Mouse (Mus musculus): ENCODE measurements around the gene Fam222a. TPM values are rescaled to one million over a fixed set of nuclear protein-coding genes. Genes with fewer than 3 reads are reported as not detected.
A peak's percentile ranks its signal among the peaks of the same experiment; 100 is the strongest.

Gene Fam222a
- polyA plus RNA-seq, 1 experiment from 2014 or later: 0.83 TPM

DNA sequence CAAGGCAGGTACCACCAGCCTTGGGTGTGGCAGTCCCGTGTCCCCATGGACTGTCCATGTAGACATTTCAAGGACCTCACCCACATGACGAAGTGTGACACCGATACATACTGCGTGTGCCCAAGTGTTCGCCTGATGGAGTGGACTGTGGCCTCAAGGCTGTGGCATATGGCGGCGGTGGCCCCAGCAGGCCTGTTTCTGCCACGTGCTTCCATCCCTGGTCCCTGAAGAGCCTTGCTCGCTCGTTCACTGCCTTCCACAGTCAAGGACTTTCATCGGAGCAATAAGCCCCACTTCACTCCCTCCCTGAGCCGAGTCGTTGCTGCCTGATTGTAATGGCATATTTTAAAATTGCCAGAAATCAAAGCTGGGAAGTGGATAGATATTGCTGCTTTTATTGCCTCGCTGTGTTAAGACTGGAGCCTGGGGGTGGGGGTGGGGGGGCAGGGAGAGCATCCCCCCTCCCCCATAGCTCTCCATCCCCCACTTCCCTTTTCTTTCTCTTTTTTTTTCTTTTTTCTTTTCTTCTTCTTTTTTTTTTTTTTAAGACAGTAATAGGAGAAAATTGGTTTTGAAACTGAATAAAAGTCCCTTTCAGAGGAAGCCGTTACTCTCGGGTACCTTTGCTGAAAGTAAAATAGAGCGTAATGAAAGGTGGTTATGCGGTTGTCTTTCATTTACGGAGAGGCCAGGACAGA is 24.8 kb downstream of the Fam222a start:
- H3K9ac ChIP-seq (ENCODE audit: low read length): no peak overlapping the region
- no peak overlapping the region for H3K27ac ChIP-seq (ENCODE audit: low read length)
- no peak overlapping the region for H3K4me2 ChIP-seq (ENCODE audit: low read depth, low read length)
- H3K4me1 ChIP-seq (ENCODE audit: control insufficient read depth, insufficient read depth, low read length): peaks cover 38% of the 10 kb centered on the region
- no peak for ATAC-seq (replicated peaks; ENCODE audit: extremely low read depth, insufficient read depth, low FRiP score)
- no peaks in the 10 kb centered on the region for H3K27me3 ChIP-seq (ENCODE audit: control insufficient read depth, insufficient read depth, low read length)
- no peaks in the 10 kb centered on the region for H3K36me3 ChIP-seq (ENCODE audit: control insufficient read depth, insufficient read depth)
- no peak overlapping the region for H3K4me3 ChIP-seq (ENCODE audit: low read length)
- H3K9me3 ChIP-seq (replicated peaks; ENCODE audit: control insufficient read depth, low read length): no peaks in the 10 kb centered on the region
- 74% methylated on average over 19 of the region's 19 CpGs for WGBS

DNA sequence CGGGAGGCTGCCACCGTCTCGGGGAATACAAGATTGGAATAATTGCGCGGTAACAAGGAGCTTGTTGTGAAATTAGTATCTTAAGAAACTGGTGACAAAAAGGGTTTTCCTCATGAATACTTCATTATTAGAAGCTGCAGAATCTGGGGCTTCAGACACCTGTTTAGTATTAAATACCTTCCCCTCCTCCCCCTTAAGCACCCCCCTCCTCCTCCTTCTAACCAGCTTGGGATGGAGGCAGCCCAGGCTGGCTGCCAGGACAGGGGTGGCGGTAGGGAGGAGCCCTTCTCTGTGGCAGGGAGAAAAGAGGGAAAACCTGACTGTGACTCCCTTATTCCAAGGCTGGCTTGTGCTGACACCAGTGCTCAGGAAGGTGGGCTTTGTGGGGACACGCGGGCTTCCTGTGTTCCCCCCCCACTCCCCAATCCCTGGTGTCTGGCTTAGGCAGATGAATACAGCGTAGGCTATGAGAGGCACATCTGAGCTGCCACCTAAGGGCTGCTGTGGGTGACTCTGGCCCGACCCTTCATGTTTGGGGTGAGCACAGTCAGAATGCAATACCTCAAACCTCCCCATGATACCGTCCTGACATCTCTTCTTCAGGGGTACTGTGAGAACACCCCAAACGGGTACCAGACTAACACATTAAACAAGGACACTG is 25.5 kb downstream of the Fam222a start:
- H3K27ac ChIP-seq (ENCODE audit: low read length): no peak overlapping the region
- 72% methylated on average over 12 of the region's 12 CpGs for WGBS
- no peak overlapping the region for H3K4me2 ChIP-seq (ENCODE audit: low read depth, low read length)
- no peaks in the 10 kb centered on the region for H3K36me3 ChIP-seq (ENCODE audit: control insufficient read depth, insufficient read depth)
- H3K4me3 ChIP-seq (ENCODE audit: low read length): no peak overlapping the region
- no peak overlapping the region for H3K9ac ChIP-seq (ENCODE audit: low read length)
- H3K27me3 ChIP-seq (ENCODE audit: control insufficient read depth, insufficient read depth, low read length): no peaks in the 10 kb centered on the region
- H3K4me1 ChIP-seq (ENCODE audit: control insufficient read depth, insufficient read depth, low read length): peaks cover 38% of the 10 kb centered on the region
- ATAC-seq (replicated peaks; ENCODE audit: extremely low read depth, insufficient read depth, low FRiP score): no peak
- H3K9me3 ChIP-seq (replicated peaks; ENCODE audit: control insufficient read depth, low read length): no peaks in the 10 kb centered on the region

DNA sequence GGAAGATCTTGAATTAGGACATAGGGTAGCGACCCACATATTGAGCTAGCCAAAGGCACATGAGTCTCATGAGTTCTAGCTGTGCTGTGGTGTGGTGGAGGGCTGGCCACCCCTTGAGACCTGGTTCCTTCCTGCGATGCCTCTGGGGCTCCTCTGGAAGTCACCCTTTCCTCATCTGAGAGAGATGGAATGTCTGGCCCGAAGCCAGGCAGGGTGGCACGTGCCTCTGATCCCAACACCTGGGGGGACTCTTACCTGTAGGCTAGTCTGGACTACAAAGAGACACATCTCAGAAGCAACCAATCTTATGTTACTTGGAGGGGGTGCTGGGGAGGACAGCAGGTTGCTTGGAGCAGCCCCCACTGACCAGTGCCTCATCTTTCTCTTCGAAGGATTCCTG is 26.1 kb downstream of the Fam222a start:
- WGBS: 64% methylated on average over 5 of the region's 5 CpGs

DNA sequence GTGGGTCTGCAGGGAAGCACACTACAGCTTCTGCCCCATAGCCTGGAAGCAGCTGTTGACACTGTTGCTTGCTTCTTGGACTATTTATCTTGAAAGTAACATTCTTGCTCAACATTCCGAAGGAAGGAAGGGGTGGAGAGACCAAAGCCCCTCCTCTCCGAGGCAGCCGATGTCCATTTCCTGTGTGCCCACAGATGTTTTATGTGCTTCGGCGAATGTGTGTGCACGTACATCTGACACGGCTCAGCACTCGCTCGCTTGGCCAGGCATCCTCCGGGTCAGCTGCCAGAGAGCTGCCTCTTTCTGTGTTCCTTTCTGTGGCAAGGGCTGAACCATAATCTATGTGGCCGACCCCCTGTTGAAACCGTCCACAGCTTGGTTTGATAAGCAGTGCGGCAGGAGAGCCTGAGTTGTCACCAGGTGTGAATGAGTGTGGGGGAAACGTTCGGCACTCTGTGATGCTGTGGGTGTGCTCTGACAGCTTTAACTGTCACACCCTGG is 27.0 kb downstream of the Fam222a start:
- peak; percentile 58 for ATAC-seq (replicated peaks; ENCODE audit: extremely low read depth, insufficient read depth, low FRiP score)
- peak overlapping the region; percentile 28; the same call in 1 of the 2 replicates for H3K9ac ChIP-seq (ENCODE audit: low read length)

More for the DNA sequence above, 26.1 kb downstream of the Fam222a start:
- H3K27me3 ChIP-seq (ENCODE audit: control insufficient read depth, insufficient read depth, low read length): no peaks in the 10 kb centered on the region
- no peak overlapping the region for H3K4me3 ChIP-seq (ENCODE audit: low read length)
- H3K4me1 ChIP-seq (ENCODE audit: control insufficient read depth, insufficient read depth, low read length): peaks cover 38% of the 10 kb centered on the region
- no peaks in the 10 kb centered on the region for H3K9me3 ChIP-seq (replicated peaks; ENCODE audit: control insufficient read depth, low read length)
- H3K36me3 ChIP-seq (ENCODE audit: control insufficient read depth, insufficient read depth): no peaks in the 10 kb centered on the region
- no peak overlapping the region for H3K4me2 ChIP-seq (ENCODE audit: low read depth, low read length)
- H3K9ac ChIP-seq (ENCODE audit: low read length): no peak overlapping the region; the same call in 1 of the 2 replicates
- peak overlapping the region; percentile 89; the same call in 1 of the 2 replicates for H3K27ac ChIP-seq (ENCODE audit: low read length)
- ATAC-seq (replicated peaks; ENCODE audit: extremely low read depth, insufficient read depth, low FRiP score): no peak

DNA sequence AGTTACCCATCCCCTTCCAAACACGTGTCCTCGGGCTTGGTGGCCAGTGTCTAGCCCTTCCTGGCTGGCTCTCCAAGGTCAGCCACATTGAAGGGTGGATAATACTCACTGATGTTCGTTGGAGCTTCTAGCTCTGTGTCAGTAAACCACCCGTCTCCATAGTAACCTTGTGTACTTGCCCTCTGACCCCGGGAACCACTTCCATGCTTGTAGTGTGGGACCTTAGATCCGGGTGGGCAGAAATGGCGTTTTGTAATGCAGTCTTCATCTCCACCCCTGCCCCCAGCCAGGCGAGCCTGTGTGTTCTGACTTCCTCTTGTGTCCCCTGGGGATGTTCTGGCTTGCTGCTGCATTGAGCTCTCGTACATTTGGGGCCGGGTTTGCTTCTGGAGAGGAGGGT is 28.8 kb downstream of the Fam222a start:
- Histone ChIP-seq H3K27me3 (ENCODE audit: control insufficient read depth, insufficient read depth, low read length) (no peaks in the 10 kb centered on the region), H3K9ac (ENCODE audit: low read length) (no peak overlapping the region), H3K4me3 (ENCODE audit: low read length) (no peak overlapping the region), H3K27ac (ENCODE audit: low read length) (peak overlapping the region; percentile 71), H3K36me3 (ENCODE audit: control insufficient read depth, insufficient read depth) (no peaks in the 10 kb centered on the region), H3K4me1 (ENCODE audit: control insufficient read depth, insufficient read depth, low read length) (peaks cover 33% of the 10 kb centered on the region), H3K4me2 (ENCODE audit: low read depth, low read length) (peak overlapping the region; percentile 10), H3K9me3 (replicated peaks; ENCODE audit: control insufficient read depth, low read length) (no peaks in the 10 kb centered on the region)
- peak; percentile 25; the same call in 1 of the 2 replicates for ATAC-seq (replicated peaks; ENCODE audit: extremely low read depth, insufficient read depth, low FRiP score)
- 27% methylated on average over 10 of the region's 10 CpGs for WGBS

More for the DNA sequence above, 27.0 kb downstream of the Fam222a start:
- H3K4me3 ChIP-seq (ENCODE audit: low read length): peak overlapping the region; percentile 7; the same call in 1 of the 2 replicates
- peaks cover 38% of the 10 kb centered on the region for H3K4me1 ChIP-seq (ENCODE audit: control insufficient read depth, insufficient read depth, low read length)
- H3K36me3 ChIP-seq (ENCODE audit: control insufficient read depth, insufficient read depth): no peaks in the 10 kb centered on the region
- WGBS: 16% methylated on average over 15 of the region's 15 CpGs
- no peaks in the 10 kb centered on the region for H3K27me3 ChIP-seq (ENCODE audit: control insufficient read depth, insufficient read depth, low read length)
- peak overlapping the region; percentile 89 for H3K27ac ChIP-seq (ENCODE audit: low read length)
- H3K9me3 ChIP-seq (replicated peaks; ENCODE audit: control insufficient read depth, low read length): no peaks in the 10 kb centered on the region
- H3K4me2 ChIP-seq (ENCODE audit: low read depth, low read length): peak overlapping the region; percentile 29

DNA sequence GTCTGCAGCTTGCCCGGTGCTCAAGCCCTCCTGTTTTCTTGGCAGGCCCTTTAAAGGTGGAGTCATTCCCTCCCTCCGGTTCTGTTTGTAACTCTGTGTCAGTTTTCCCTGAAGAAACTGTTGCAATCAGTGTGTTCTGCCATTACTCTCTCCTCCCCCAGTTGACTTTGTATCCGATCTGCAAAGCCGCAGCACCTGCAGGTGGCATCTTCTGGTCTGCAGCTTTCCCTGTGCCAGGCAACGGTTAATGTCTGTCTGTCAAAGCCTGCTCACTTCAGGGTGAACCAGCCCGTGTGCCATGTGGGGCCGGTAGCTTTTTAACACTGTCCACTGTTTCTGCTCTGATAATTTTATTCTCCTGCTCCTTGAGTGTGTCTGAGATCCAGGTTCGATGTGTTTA is 29.4 kb downstream of the Fam222a start:
- H3K4me2 ChIP-seq (ENCODE audit: low read depth, low read length): peak overlapping the region; percentile 13; the same call in 1 of the 2 replicates
- H3K27ac ChIP-seq (ENCODE audit: low read length): peak overlapping the region; percentile 71

DNA sequence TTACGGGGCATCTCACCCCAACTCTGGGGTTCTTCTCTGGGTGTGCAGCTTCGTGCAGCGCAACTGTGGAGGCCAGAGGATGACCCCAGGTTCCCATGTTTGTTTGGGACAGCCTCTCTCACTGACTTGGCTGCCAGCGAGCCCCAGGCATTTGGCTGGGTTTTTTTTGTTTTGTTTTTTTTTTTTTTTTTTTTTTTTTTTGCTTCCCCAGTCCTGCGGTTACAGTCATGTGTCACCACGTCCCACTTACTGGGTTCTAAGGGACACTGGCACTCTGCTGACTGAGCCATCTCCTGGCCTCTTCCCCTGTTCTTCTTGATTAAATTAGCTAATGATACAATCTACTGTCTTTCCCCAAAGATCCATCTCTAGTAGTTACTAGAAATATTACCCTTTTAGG is 29.8 kb downstream of the Fam222a start:
- peaks cover 33% of the 10 kb centered on the region for H3K4me1 ChIP-seq (ENCODE audit: control insufficient read depth, insufficient read depth, low read length)
- no peak overlapping the region for H3K9ac ChIP-seq (ENCODE audit: low read length)
- H3K36me3 ChIP-seq (ENCODE audit: control insufficient read depth, insufficient read depth): no peaks in the 10 kb centered on the region
- no peaks in the 10 kb centered on the region for H3K27me3 ChIP-seq (ENCODE audit: control insufficient read depth, insufficient read depth, low read length)
- peak overlapping the region; percentile 13; the same call in 1 of the 2 replicates for H3K4me2 ChIP-seq (ENCODE audit: low read depth, low read length)
- no peaks in the 10 kb centered on the region for H3K9me3 ChIP-seq (replicated peaks; ENCODE audit: control insufficient read depth, low read length)
- WGBS: 49% methylated on average over 6 of the region's 6 CpGs
- no peak for ATAC-seq (replicated peaks; ENCODE audit: extremely low read depth, insufficient read depth, low FRiP score)
- H3K27ac ChIP-seq (ENCODE audit: low read length): peak overlapping the region; percentile 69
- H3K4me3 ChIP-seq (ENCODE audit: low read length): no peak overlapping the region

More for the DNA sequence above, 29.4 kb downstream of the Fam222a start:
- H3K9me3 ChIP-seq (replicated peaks; ENCODE audit: control insufficient read depth, low read length): no peaks in the 10 kb centered on the region
- H3K4me3 ChIP-seq (ENCODE audit: low read length): no peak overlapping the region
- ATAC-seq (replicated peaks; ENCODE audit: extremely low read depth, insufficient read depth, low FRiP score): no peak
- no peaks in the 10 kb centered on the region for H3K27me3 ChIP-seq (ENCODE audit: control insufficient read depth, insufficient read depth, low read length)
- peaks cover 33% of the 10 kb centered on the region for H3K4me1 ChIP-seq (ENCODE audit: control insufficient read depth, insufficient read depth, low read length)
- H3K36me3 ChIP-seq (ENCODE audit: control insufficient read depth, insufficient read depth): no peaks in the 10 kb centered on the region
- WGBS: 47% methylated on average over 8 of the region's 8 CpGs
- no peak overlapping the region for H3K9ac ChIP-seq (ENCODE audit: low read length)

DNA sequence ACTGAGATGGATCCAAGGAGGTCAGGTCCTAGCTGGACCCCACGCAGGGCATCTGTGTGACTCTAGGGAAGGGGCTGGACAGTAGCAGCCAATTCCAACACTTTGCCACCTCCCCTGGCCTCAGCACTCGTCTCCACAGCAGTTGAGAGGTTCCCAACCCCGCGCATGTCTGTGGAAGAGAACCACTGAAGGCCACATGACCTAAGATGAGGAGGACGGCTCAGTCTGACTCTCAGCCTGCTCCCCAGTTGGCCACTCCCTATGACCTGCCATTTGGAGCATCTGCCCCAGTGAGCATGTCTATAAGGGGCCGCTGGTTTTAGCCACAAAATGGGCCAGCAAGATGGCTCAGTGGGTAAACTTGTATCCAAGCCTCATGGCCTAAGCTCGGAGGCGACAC is 34.2 kb downstream of the Fam222a start:
- peaks cover 5% of the 10 kb centered on the region for H3K4me1 ChIP-seq (ENCODE audit: control insufficient read depth, insufficient read depth, low read length)
- H3K4me2 ChIP-seq (ENCODE audit: low read depth, low read length): no peak overlapping the region
- H3K9ac ChIP-seq (ENCODE audit: low read length): no peak overlapping the region
- WGBS: 77% methylated on average over 8 of the region's 8 CpGs
- no peaks in the 10 kb centered on the region for H3K9me3 ChIP-seq (replicated peaks; ENCODE audit: control insufficient read depth, low read length)
- H3K4me3 ChIP-seq (ENCODE audit: low read length): no peak overlapping the region
- no peak for ATAC-seq (replicated peaks; ENCODE audit: extremely low read depth, insufficient read depth, low FRiP score)
- H3K36me3 ChIP-seq (ENCODE audit: control insufficient read depth, insufficient read depth): no peaks in the 10 kb centered on the region
- no peak overlapping the region for H3K27ac ChIP-seq (ENCODE audit: low read length)
- H3K27me3 ChIP-seq (ENCODE audit: control insufficient read depth, insufficient read depth, low read length): no peaks in the 10 kb centered on the region; the same call in 1 of the 2 replicates

DNA sequence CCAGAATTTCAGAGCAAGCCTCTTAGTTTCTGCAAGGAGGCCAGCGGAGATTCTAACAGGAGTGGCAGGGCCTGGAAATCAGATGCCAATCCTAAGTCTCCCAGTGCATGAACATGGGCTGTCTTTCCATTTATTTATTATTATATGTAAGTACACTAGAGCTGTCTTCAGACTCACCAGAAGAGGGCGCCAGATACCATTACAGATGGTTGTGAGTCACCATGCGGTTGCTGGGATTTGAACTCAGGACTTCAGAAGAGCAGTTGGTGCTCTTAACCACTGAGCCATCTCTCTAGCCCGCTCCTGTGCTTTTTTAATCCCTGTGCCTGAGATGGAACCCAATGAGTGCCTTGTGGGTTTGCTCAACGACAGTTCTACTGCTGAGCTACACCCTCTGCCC is 36.2 kb downstream of the Fam222a start:
- Histone ChIP-seq H3K9ac (ENCODE audit: low read length) (no peak overlapping the region), H3K9me3 (replicated peaks; ENCODE audit: control insufficient read depth, low read length) (no peaks in the 10 kb centered on the region), H3K4me2 (ENCODE audit: low read depth, low read length) (no peak overlapping the region), H3K27me3 (ENCODE audit: control insufficient read depth, insufficient read depth, low read length) (no peaks in the 10 kb centered on the region; the same call in 1 of the 2 replicates), H3K36me3 (ENCODE audit: control insufficient read depth, insufficient read depth) (no peaks in the 10 kb centered on the region), H3K4me1 (ENCODE audit: control insufficient read depth, insufficient read depth, low read length) (peaks cover 12% of the 10 kb centered on the region), H3K4me3 (ENCODE audit: low read length) (no peak overlapping the region), H3K27ac (ENCODE audit: low read length) (no peak overlapping the region)
- WGBS: 80% methylated on average over 5 of the region's 5 CpGs
- no peak for ATAC-seq (replicated peaks; ENCODE audit: extremely low read depth, insufficient read depth, low FRiP score)

All from heart, embryonic 16.5 days (tissue).